Mouse (Mus musculus): ENCODE data around the gene Ralbp1. TPM values are rescaled to one million over a fixed set of nuclear protein-coding genes. Genes with fewer than 3 reads are reported as not detected.

Ralbp1 gene
- total RNA-seq, 2 experiments from 2014 or later, result 37.6 to 38.2 TPM

- intact Hi-C loops (cut with DNase I), result no loop called here
- DNase-seq, result no peak
These were observed 16.7 kb upstream of the Ralbp1 start for GRCm38 (mm10) chr17:65902281-65902680.

GRCm38 (mm10) chr17:65896016-65896415, 10.4 kb upstream of the Ralbp1 start:
- intact Hi-C loops (cut with DNase I), result no loop called here

GRCm38 (mm10) chr17:65889476-65889875, 3.9 kb upstream of the Ralbp1 start:
- intact Hi-C loops (cut with DNase I), result no loop called here
- no peak for DNase-seq

More at GRCm38 (mm10) chr17:65896016-65896415, 10.4 kb upstream of the Ralbp1 start:
- DNase-seq, result no peak

- intact Hi-C loops (cut with DNase I), result no loop called here
- no peak for DNase-seq
These were observed 973 bp upstream of the Ralbp1 start for GRCm38 (mm10) chr17:65886571-65886970.

GRCm38 (mm10) chr17:65885398-65885696, 251 bp downstream of the Ralbp1 start:
- DNase-seq, result no peak
- intact Hi-C loops (cut with DNase I), result no loop called here

- intact Hi-C loops (cut with DNase I), result no loop called here
- peak; percentile 99 for DNase-seq
These were observed 754 bp downstream of the Ralbp1 start for GRCm38 (mm10) chr17:65884691-65885397.

GRCm38 (mm10) chr17:65884061-65884669, 1.4 kb downstream of the Ralbp1 start:
- no peak for DNase-seq
- intact Hi-C loops (cut with DNase I), result no loop called here

GRCm38 (mm10) chr17:65877026-65877425, 8.6 kb downstream of the Ralbp1 start:
- intact Hi-C loops (cut with DNase I), result loop anchor here (10.0 kb wide), 1 partner anchor 78 kb away; the partner anchor contains the start of gene Twsg1
- DNase-seq, result no peak

GRCm38 (mm10) chr17:65873834-65874233, 11.8 kb downstream of the Ralbp1 start:
- intact Hi-C loops (cut with DNase I), result loop anchor here (10.0 kb wide), 1 partner anchor 81 kb away; the partner anchor contains the start of gene Twsg1

GRCm38 (mm10) chr17:65873156-65873555, 12.4 kb downstream of the Ralbp1 start:
- intact Hi-C loops (cut with DNase I), result loop anchor here (10.0 kb wide), 1 partner anchor 82 kb away; the partner anchor contains the start of gene Twsg1

More at GRCm38 (mm10) chr17:65873834-65874233, 11.8 kb downstream of the Ralbp1 start:
- DNase-seq, result no peak

GRCm38 (mm10) chr17:65872652-65873051, 12.9 kb downstream of the Ralbp1 start:
- peak; percentile 37 for DNase-seq
- intact Hi-C loops (cut with DNase I), result loop anchor here (10.0 kb wide), 1 partner anchor 82 kb away; the partner anchor contains the start of gene Twsg1

More at GRCm38 (mm10) chr17:65873156-65873555, 12.4 kb downstream of the Ralbp1 start:
- no peak for DNase-seq

- intact Hi-C loops (cut with DNase I), result loop anchor here (10.0 kb wide), 1 partner anchor 83 kb away; the partner anchor contains the start of gene Twsg1
These were observed 13.5 kb downstream of the Ralbp1 start for GRCm38 (mm10) chr17:65872051-65872450.

GRCm38 (mm10) chr17:65871641-65872041, 14.0 kb downstream of the Ralbp1 start:
- no peak for DNase-seq
- intact Hi-C loops (cut with DNase I), result loop anchor here (10.0 kb wide), 1 partner anchor 83 kb away; the partner anchor contains the start of gene Twsg1

More at GRCm38 (mm10) chr17:65872051-65872450, 13.5 kb downstream of the Ralbp1 start:
- no peak for DNase-seq

- DNase-seq, result peak; percentile 81
- intact Hi-C loops (cut with DNase I), result loop anchor here (10.0 kb wide), 1 partner anchor 85 kb away; the partner anchor contains the start of gene Twsg1
These were observed 15.5 kb downstream of the Ralbp1 start for GRCm38 (mm10) chr17:65870146-65870545.

- DNase-seq, result no peak
- intact Hi-C loops (cut with DNase I), result loop anchor here (10.0 kb wide), 4 partner anchors 85 to 355 kb away; partner anchors contain the start of genes Ankrd12, Ndufv2 and Twsg1
These were observed 15.9 kb downstream of the Ralbp1 start for GRCm38 (mm10) chr17:65869720-65870119.

GRCm38 (mm10) chr17:65867996-65868395, 17.6 kb downstream of the Ralbp1 start:
- no peak for DNase-seq
- intact Hi-C loops (cut with DNase I), result loop anchor here (10.0 kb wide), 3 partner anchors 207 to 357 kb away; partner anchors contain the start of genes Ankrd12 and Ndufv2

GRCm38 (mm10) chr17:65866201-65866600, 19.4 kb downstream of the Ralbp1 start:
- DNase-seq, result no peak
- intact Hi-C loops (cut with DNase I), result loop anchor here (10.0 kb wide), 3 partner anchors 209 to 359 kb away; partner anchors contain the start of genes Ankrd12 and Ndufv2

- no peak for DNase-seq
- intact Hi-C loops (cut with DNase I), result loop anchor here (10.0 kb wide), 3 partner anchors 210 to 360 kb away; partner anchors contain the start of genes Ankrd12 and Ndufv2
These were observed 20.3 kb downstream of the Ralbp1 start for GRCm38 (mm10) chr17:65865265-65865664.

GRCm38 (mm10) chr17:65864742-65865141, 20.9 kb downstream of the Ralbp1 start:
- intact Hi-C loops (cut with DNase I), result loop anchor here (10.0 kb wide), 3 partner anchors 210 to 360 kb away; partner anchors contain the start of genes Ankrd12 and Ndufv2
- no peak for DNase-seq

GRCm38 (mm10) chr17:65863830-65864229, 21.8 kb downstream of the Ralbp1 start:
- intact Hi-C loops (cut with DNase I), result loop anchor here (10.0 kb wide), 3 partner anchors 211 to 361 kb away; partner anchors contain the start of genes Ankrd12 and Ndufv2
- DNase-seq, result no peak

- peak; percentile 49 for DNase-seq
- intact Hi-C loops (cut with DNase I), result loop anchor here (10.0 kb wide), 3 partner anchors 212 to 362 kb away; partner anchors contain the start of genes Ankrd12 and Ndufv2
These were observed 23.0 kb downstream of the Ralbp1 start for GRCm38 (mm10) chr17:65862579-65862978.

Measured in left cerebral cortex, postnatal 4 days (tissue).